Mouse (Mus musculus): ENCODE measurements around the gene Polr3b. TPM values are rescaled to one million over a fixed set of nuclear protein-coding genes. Genes with fewer than 3 reads are reported as not detected.

Polr3b gene
- total RNA-seq, 2 experiments from 2014 or later = 15.0 to 16.3 TPM

GRCm38 (mm10) chr10:84707752-84708530 lies 85.8 kb downstream of the Polr3b start:
- no peak for DNase-seq (ENCODE audit: low spot score in 2 of 2)

DNA sequence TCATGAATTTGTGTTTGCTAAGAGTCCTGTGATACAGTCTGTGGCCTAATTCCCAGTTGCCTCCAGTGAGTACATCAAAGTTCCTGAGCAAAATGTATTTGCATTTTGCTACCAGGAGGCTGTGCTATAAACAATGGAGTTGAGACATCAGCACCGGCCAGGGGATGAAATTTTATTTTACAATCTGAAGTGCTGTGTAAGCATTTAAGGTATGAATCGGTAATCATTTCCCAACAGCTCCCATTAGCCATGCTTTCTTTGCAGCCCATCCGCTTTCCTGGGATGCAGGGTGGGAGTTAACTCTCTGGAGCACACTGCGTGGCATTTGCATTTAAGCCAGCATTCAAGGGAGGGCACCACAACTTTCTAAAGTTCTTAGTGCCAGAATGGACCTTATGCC lies 88.1 kb downstream of the Polr3b start:
- DNase-seq (ENCODE audit: low spot score in 2 of 2) = no peak

- DNase-seq (ENCODE audit: low spot score in 2 of 2) = no peak
These were observed 88.7 kb downstream of the Polr3b start for GRCm38 (mm10) chr10:84710827-84711226.

GRCm38 (mm10) chr10:84711479-84711878 lies 89.4 kb downstream of the Polr3b start:
- DNase-seq (ENCODE audit: low spot score in 2 of 2) = no peak

DNA sequence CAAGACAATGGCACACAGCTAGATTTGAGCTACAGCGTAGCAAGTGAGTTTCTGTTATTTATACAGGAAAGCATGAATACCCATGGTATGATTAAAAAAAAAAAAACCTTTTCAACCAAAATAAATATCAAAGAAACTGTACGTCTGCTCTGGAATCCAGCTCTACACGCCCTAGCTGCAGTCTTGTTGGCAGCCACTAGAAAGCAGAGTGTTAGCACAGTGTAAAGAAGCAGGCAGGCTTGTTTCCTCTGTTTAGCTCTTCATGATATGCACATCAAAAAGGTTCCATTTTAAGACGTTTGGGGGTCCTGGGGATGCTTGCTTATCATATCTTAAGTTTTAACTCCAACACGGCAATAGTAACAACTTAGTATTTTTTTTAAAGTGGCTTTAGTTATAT lies 89.8 kb downstream of the Polr3b start:
- DNase-seq (ENCODE audit: low spot score in 2 of 2) = no peak

DNA sequence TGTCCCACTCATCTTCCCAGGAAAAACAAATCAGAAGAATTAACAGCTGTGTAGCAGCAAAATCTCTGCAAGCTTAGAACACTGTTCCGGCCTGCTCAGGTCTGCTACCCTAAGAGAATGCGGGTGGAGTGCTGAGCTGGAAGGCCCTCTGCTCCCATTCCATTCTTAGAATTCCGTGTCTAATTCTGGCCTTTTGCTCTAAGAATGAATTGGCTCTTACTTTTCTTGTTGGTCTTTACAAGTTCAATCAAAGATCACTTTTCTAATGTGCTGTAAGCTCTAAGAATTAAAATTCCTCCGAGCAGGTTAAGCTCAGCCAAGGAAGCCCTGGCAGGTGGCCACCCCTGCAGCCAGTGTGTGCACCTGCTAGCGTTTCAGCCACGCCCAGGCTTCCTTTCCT lies 90.4 kb downstream of the Polr3b start:
- DNase-seq (ENCODE audit: low spot score in 2 of 2) = no peak

DNA sequence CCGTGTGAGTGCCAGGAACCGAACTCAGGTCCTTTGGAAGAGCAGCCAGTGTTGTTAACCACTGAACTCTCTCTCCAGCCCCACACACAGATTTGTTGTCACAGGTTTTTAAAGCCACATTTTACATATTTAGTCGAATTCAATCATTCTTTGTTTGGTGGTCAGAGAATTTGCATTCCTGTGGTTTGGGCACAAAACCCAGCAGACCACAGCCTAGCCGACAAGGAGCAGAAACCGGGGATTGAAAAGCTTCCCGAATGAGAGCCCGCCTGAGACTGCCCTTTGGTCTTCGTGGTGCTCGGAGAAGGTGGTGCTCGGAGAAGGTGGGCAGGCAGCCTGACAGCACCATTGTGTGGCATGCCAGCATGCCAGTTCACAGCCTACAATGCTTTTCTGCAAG lies 91.0 kb downstream of the Polr3b start:
- DNase-seq (ENCODE audit: low spot score in 2 of 2) = no peak

- DNase-seq (ENCODE audit: low spot score in 2 of 2) = no peak
These were observed 93.5 kb downstream of the Polr3b start for GRCm38 (mm10) chr10:84715639-84716038.

DNA sequence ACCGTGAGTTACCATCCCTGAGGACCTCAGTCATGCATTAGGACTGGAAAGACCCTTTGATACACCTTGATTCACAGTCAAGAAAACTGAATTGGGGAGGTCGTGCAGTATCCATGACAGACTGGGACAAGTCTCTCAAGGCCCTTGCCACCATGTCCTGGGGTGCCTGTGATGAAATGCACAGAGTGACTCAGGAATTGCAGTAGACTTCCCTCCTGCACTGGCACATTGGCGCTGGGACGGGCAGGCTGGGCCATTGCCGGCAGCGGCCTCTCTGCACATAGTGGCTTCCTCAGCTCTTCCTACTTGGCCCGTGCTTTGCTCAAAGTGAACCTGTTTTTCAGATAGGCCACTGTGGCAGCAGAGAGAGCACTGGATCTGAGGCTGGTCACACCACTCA lies 94.5 kb downstream of the Polr3b start:
- no peak for DNase-seq (ENCODE audit: low spot score in 2 of 2)

DNA sequence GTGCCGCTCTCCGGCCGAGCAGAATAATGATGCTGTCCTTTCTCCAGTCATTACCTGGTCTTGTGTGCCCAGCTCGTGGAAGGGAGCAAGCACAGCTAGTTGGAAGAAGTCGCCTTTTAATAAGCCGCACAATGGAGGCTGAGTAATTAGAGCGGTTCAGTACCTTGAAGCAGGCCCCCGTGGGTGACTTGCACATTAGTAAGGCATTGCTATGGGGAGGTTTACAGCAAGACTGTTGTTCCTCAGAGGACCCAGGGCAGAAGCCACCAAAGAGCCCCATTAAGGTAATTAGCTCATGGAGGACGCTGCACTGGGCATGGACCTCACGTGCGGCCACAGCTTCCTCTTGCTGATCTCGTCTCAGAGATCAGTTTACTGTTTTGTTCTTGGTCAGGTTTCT lies 100.6 kb downstream of the Polr3b start:
- DNase-seq (ENCODE audit: low spot score in 2 of 2) = no peak

DNA sequence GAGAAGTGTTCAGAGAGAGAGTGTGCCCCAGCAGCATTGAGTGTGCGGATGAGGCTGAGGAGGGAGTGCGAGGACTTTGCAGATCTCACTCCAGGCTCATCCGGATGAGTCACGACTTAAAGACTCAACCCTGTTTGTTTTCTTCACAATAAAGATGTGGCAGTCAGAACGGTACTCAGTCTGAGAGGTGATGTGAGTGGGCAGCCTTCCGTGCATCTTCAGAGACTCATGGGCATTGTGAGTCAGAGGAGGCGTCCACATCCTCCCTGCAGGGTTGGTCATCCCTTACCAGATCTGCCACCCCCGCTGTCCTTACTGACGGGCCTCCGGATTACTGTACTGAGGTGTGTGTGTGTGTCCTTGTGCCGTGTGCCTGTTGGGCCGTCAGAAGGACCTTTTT lies 104.9 kb downstream of the Polr3b start:
- peak; percentile 13 to 30 for DNase-seq (ENCODE audit: low spot score in 2 of 2)

GRCm38 (mm10) chr10:84727760-84728159 lies 105.7 kb downstream of the Polr3b start:
- DNase-seq (ENCODE audit: low spot score in 2 of 2) = no peak

DNA sequence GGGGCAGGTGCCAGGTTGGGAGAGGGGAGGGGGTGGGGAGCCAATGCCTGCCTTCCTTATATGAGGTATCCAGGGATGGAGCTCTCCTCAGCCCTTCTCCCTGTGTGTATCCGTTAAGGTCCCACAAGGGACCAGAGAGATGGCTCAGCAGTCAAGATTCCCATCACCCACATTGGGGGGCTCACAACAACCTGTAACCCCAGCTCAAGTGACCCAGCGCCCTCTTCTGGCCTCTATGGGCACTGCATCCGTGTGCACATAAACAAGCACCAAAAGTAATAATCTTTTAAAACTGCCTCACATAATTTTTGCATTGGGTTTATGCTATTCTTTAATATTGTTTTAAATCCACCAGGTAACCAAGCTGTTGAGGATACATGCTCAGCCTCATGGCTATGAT lies 108.0 kb downstream of the Polr3b start:
- no peak for DNase-seq (ENCODE audit: low spot score in 2 of 2)

DNA sequence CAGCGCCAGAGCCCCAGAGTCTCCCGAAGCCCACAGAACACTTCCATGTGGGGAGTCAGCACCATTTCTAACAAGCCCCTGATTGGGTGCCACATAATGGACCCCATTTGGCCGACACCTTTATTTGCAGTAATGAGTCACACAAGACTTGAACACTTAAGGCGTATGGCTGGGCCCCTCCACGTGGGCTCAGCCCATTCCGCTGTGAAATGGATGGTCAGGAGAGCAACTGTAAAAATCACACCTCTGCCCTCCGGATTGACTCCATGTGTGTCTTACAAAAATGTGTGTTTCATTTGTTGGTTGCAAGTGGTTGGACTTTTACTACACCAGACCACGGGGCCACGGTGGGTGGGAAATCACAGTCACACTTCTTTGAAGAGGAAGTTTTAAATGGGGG lies 108.9 kb downstream of the Polr3b start:
- DNase-seq (ENCODE audit: low spot score in 2 of 2) = no peak

GRCm38 (mm10) chr10:84733511-84733910 lies 111.4 kb downstream of the Polr3b start:
- DNase-seq (ENCODE audit: low spot score in 2 of 2) = no peak

DNA sequence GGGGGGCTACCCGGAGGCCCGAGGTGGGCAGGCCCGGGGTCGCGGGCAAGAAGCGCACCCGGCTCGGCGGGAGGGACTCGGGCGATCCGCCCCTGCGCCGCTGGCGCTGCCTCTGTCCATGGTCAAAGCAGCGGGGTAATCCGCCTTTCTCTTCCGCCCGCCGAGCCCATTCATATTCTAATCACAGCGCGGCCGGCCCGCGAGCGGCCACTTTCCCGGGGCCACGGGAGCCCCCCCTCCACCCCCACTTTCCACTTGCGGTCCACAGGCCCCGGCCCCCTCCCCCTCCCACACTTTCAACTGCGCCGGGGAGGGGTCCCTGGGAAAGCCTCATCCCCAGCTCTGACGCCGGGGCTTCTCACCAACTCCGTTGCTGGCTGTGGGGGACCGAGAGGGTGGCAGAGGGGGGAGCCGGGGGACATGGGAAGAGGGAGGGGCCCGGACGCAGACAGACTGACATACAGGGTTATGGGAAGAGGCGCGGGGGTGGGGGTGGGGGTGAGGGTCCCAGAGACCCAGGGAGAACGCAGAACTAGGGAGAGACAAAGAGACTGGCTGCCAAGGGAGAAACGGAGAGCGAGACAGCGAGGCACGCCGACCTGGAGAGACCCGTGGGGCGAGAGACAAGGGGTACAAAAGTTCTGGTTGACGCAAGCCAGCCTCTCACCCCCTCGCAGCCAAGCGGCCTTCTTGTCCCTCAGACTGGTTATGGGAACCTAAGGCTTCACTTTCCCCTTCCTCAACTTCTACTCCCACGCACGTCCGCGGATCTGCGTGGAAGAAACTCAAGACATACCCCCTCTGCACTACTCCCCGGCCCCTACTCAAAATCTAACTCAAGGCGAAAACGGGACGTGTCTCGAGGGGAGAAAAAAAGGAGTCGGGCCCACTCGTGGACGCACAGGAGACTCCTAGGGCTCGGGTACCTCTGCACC lies 133.0 kb downstream of the Polr3b start:
- no peak for DNase-seq (ENCODE audit: low spot score in 2 of 2)

DNA sequence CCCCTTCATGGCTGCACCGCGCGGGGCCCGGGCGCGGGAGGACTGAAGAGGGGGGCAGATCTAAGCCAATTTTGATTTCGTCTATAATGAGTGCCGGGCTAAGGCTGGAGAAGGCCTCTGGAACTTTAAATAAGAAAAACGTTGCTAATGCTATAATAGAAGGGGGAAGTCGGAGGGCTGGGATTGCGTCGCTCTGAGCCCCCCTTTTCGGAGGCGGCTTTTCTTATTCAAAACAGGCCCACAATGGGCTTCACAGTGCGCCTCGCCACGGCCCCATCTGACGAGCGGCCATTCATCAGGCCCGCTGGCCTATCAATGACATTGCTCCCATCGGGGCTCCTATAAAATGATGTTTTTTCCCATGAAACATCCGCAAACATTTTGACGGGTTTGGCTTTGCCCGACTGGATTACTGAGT lies 133.7 kb downstream of the Polr3b start, which contains the start of gene Rfx4:
Gene Rfx4, plus strand, starts transcription at position 277 of the 418 bp plus-strand sequence.
- no peak for DNase-seq (ENCODE audit: low spot score in 2 of 2)

GRCm38 (mm10) chr10:84756435-84757095 lies 134.5 kb downstream of the Polr3b start:
- DNase-seq (ENCODE audit: low spot score in 2 of 2) = no peak

DNA sequence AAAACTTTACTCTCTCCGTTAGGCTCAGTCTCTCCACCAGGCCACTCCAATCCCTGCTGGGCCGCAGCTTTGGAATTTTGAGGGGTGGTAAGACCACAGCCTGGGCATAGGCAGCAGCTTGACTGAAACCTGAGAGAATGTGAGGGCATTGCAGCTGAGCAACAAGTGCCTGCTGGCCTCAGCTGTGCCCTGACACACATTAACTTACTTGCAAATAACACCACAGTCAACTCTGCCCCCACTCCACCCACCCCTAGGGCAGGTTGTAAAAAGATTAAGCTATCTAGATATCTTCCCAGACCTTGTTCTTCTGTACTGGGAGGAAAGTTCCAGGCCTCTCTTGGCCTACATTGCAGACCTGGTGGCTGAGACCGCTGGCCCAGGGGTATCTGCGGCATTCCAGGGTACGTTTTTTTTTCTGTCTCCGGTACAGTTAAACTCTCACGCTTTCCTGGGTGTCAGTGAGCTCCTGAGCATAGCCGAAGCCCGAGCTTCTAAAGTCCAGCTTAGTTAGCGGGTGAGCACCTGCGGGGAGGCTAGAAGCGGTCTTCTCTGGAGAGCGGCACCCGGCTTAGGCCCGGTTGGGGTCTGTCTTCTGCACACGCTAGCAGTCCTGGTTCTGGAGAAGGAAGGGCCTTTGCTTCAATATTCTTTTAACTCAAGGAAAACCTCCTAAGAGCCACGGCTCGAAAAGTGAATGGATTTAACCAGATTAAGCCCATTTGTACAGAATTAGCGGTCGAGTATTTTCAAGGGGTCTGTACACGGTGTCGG lies 135.5 kb downstream of the Polr3b start:
- no peak for DNase-seq (ENCODE audit: low spot score in 2 of 2)

- DNase-seq (ENCODE audit: low spot score in 2 of 2) = no peak
These were observed 136.0 kb downstream of the Polr3b start for GRCm38 (mm10) chr10:84758200-84758468.
